Mouse (Mus musculus) adrenal gland, postnatal 4 days (tissue): Measurements from ENCODE around the gene Prdm2. TPM values are rescaled to one million over a fixed set of nuclear protein-coding genes. Genes with fewer than 3 reads are reported as not detected.

Experiments used
- DNase-seq, 2 experiments: peaks; one replicate each; pipeline ENCODE4 v3.0.0; 2021 to 2022; ENCODE audit warnings: low spot score in 2 of 2, mixed read lengths in 2 of 2
- long read RNA-seq, 2 experiments: library from polyadenylated mRNA; stranded (forward); transcript quantifications; one replicate each; pipeline ENCODE4 v2.0.0; 2021
- total RNA-seq, 2 experiments: library from RNA; stranded (reverse); gene quantifications; 2 replicates each; pipeline ENCODE4 v1.2.3; 2021

Prdm2 gene
- total RNA-seq, result 10 to 100 TPM; 32.1 to 33.9 TPM
- long read RNA-seq, experiment 1, partial matches to known transcripts, result 1 of 5 reads
- long read RNA-seq, experiment 1, other reads (novel, unspliced or antisense), result 4 of 5 reads
- long read RNA-seq, experiment 2, partial matches to known transcripts, result 3 of 6 reads
- long read RNA-seq, experiment 2, other reads (novel, unspliced or antisense), result 3 of 6 reads

DNA sequence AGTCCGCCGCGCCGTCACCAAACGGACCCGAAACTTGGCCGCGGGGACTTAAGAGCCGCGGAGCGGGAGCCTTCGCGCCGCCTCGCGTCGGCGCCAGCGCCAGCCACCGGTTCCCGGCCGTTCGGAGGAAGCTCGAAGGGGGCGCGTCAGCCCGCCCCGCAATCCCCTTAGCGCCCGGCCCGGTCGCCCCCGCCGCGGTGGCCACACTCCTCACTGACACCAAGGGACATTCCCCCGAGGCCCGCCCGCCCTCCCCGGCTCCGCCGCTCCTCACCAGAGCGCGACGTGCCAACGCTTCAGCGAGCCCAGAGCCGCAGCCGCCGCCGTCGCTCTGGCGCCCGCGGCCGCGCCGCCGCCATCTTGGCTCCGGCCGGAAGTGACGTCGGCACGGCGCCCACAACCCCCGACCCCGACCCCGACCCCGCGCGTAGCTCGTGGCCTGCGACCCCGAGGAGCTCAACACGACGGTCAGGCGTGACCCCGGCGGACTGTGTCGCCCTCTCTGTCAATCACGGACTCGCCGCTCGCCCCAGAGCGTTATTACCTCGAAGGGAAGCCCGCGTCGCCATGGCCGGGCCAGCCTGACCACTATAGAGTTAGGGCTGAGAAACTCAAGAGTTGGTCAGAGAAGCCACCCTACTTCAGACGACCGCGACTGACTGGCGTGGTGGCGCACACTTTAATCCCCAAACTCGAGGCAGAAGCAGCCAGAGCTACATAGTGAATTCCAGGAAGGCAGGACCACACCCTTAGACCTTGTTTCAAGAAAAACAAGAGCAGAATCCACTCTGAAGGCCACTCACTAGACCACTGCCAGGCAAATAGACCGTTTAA lies at the start of gene Prdm2:
Gene Prdm2 (minus strand): TSS at position 655 of the 834 bp plus-strand sequence.
- DNase-seq, result peak; percentile 38 to 46

DNA sequence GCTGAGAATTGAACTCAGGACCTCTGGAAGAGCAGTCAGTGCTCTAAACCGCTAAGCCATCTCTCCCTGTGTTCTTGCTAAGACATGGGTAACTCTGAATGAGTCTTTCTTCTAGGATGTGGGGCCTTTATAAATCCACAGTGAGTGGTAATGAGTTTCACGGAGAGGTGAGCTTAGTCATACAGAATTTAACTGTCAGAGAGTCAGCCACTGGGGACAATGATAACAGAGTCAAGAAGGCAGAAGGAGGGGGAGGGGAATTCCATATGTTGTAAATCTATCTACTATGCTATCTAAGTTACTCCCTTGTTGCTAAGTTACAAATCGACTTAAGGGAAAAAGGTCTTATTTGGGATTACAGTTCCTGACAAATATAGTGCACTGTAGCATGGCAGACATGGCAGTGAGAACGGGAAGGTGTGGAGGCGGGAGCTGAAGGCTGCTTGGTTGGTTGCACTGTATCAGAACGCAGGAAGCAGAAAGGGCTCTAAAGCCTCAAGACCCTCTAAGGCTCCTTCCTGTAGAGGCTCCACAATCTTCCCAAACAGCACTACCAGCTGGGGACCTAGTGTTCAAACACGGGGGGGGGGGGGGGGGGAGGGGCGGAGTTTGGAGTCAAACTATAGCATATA lies 47.0 kb upstream of the Prdm2 start:
- no peak for DNase-seq

DNA sequence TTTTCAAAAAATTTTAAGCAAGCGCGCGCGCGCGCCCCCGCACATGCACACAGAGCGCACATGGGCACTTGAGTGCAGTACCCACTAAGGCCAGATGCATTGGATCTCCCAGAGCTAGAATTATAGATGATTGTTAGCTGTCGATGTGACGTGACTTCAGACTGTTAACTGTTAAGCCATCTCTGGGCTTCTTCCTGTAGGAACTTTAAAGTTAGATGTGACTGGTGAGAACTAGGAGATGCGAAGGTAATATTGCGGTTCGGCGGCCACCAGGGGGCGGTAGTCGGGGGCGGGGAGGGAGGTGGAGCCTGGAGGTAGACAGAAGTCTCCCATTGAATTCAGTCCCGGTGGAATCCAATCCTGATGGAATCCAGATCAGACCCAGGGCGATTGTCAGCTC lies 45.7 kb upstream of the Prdm2 start:
- peak; percentile 24 to 55 for DNase-seq

DNA sequence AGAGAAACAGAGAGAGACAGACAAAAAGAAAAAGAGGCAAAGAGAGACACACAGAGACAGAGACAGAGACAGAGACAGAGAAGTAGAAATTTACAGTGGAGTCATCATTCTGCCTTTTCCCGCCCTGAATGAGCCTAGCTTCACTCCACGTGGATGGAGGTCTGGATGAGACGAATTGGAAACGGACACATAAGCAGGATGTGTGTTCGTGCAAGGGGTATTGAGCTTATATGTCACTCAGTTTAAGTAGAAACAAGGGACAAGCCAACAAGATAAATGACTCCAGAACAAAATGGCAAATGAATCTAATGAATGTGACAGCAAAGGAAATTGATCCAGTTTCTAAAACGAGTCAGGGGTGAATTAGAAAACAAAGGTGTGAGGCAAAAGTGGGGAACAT lies 45.2 kb upstream of the Prdm2 start:
- DNase-seq, result no peak

DNA sequence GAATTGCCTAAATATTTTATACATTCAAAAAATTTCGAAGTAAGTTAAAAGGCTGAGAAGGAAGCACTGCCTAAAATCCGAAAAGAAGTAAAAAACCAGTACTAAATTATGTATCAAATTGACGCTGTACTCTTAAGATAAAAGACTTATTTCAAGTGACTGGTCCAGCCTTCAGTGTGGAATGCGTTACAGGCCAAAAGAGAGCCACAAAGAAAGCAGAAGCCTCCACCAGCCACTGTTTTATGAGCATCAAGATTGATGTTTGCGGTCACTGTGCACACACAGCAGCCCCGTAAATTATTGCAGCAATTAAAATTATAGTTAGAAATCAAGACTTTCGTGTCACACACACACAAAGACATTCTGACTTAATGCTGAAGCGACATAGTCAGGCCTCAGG lies 42.7 kb upstream of the Prdm2 start:
- no peak for DNase-seq

DNA sequence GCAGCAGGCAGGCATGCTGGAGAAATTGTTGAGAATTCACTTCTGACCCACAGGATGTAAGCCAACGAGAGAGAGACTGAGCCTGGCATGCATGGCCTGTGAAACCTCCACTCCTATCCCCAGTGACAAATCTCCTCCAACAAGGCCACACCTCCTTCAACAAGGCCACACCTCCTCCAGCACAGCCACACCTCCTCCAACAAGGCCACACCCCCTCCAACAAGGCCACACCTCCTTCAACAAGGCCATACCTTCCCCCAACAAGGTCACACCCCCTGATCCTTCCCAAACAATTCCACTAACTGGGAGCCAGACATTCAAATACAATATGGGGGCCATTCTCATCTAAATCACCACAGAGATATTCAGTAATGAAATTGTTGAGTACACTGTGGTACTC lies 40.6 kb upstream of the Prdm2 start:
- DNase-seq, result no peak

DNA sequence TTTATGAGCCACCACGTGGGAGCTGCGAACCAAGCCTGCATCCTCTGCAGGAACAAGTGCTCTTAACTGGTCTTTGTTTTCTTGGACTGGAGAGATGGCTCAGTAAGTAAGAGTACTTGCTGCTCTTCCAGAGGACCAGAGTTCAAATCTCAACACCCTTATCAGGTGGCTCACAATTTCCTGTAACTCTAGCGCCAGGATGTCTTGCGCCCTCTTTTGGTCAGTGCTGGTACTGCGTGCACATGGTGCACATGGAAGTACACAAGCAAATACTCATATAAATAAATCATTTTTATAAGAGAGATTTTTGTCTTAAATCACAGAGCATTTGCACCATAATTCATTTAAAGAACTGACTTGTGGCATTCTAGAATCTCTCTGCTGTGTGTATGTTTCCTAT lies 35.3 kb upstream of the Prdm2 start:
- DNase-seq, result no peak

DNA sequence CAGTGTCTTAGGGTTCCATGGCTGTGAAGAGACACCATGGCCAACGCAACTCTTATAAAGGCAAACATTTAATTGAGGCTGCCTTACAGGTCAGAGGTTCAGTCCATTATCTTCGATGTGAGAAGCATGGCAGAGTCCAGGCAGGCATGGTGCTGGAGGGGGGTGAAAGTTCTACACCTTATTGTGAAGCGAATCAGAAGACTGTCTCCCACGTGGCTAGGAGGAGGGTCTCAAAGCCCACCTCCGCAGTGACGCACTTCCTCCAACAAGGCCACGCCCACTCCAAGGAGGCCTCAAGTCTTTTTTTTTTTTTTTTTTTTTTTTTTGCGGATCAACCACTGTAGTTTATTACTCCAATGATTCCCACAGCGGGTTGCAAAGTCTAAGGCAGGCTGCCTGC lies 28.5 kb upstream of the Prdm2 start:
- no peak for DNase-seq

DNA sequence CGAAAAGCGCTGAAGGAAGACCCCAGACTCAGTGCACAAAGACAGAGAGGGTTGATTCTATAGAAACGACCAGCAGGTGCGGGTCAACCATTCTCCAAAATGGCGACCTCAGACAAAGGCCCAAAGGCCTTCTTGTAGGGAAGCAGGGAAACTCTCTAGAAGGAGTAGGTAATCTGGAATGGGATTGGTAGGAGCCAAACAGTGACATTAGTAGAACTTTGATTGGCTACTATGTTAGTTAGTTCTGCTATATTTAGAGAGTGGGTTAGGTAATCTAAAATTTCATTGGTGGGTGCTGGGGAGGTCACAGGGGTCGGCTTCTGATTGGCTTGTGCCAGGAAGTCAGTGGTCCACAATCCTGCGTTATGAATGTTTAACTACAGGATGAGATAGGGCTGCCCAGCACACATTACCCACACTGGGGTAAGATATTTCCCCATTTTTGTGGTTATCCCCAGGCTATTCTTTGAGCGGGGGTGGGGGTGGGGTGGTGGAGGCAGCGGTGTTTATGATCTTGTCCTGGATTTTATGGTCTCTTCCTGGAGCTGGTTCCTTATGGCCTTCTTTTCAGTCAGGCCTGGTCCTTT lies 26.9 kb upstream of the Prdm2 start:
- DNase-seq, result no peak

DNA sequence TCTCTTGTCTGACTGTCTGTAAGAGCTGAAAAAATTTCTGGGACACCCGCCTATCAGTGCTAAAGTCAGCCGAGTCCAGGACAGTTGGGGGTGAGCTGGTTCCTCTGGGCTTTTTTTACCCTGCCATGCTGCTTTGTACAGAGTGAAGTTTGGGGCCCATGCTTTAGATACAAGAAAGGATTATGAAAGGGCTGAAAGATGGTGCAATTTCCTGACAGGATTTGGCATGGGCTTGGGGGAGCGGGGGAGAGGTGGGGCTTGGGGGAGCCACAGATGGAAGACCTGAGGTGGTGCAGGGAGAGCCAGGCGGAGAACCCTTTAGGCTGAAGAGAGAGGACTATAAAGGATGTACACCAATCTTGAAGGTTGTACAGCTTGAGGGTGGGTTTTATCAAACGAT lies 26.3 kb upstream of the Prdm2 start:
- no peak for DNase-seq

DNA sequence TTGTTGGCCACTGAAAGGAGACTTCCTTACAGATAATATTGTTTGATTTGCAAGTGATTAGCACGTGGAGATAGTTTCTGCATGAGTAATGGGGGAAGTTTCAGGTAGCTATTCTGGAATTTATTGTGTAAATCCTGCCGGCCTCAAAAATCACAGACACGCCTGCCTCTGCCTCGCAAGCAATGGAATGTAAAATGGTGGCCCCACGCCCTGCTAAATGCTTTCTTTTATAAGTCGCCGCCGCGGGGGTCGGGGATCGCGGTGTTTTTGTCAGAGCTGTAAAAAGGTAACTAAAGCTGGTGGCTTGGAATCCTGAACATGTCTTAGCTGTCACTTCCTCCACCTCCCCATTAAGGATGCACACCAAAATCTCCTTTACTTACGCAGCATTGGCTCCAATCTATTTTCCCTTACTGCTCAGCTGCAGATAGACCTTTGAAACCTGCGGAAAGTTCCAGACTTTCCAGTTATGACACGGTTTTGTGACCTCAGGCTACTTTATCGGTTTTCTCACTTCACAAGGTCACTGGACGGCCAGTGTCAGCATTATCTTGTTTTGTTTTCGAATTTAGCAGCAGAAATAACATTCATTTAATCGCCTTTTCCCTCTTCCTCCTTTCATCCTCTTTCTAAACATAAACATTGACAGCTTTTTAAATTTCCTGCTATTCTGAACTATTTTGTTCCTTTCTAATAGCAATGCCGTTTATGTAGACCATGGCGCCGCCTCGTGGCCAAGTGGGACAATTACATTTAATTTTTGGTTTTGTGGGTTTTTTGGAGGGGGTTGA lies 25.6 kb upstream of the Prdm2 start:
- DNase-seq, result no peak

DNA sequence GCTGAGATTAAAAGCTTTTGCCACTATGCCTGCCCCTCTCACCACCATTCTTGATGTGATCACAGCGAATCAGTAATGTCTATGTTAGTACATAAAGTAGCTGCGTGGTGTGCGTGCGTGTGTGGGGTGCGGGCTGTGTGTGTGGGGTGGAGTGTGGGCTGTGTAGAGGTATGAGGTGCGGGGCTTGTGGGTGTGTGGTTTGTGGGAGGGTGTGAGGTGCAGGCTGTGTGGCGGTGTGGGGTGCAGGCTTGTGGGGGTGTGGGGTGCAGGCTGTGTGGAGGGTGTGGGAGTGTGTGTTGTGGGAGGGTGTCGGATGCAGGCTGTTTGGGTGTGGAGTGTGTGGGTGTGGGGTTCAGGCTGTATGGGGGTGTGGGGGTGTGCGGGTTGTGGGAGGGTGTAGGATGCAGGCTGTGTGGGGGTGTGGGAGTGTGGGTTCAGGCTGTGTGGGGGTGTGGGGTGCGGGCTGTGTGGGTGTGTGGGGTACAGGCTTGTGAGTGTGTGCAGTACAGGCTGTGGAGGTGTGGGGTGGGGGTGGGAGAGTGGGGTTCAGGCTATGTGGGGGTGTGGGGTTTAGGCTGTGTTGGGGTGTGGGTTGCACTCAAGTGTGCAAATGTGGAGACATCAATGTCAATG lies 19.1 kb upstream of the Prdm2 start:
- DNase-seq, result no peak

DNA sequence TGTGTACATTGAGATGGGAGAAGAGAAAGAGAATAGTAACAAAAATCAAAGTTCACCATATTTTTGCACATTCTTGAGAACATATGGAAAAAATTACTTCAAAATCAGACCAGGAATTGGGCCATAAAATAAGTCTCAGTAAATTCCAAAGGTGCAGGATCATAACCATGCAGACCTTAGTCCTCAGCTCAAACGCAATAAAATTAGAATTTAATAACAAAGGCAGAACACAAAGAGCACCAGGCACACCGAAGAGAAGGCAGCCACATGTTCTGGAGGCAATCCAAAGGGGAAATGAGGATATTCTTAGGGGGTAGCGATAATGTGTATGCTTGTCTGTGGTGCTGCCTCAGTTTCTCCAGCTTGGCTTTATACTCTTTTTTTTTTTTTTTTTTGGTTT lies 18.3 kb upstream of the Prdm2 start:
- DNase-seq, result no peak

DNA sequence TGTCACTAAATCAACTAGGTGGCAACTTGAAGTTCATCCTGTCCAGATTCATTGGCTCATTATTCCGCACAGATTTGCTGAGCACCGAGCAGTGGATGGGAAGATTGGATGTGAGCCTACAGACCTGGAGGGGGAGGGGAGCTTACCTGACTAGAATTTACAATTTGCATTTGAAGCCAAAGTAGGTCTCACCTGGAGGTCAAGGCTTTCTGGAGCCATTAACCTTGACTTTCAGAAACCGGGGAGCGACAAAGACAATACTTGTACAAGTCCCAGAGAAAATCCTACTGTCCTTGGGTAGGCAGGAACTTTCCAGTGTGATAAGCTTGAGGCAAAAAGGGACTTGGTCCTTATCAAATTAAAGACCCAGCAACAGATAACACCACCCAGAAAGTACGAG lies 15.2 kb upstream of the Prdm2 start:
- DNase-seq, result no peak

DNA sequence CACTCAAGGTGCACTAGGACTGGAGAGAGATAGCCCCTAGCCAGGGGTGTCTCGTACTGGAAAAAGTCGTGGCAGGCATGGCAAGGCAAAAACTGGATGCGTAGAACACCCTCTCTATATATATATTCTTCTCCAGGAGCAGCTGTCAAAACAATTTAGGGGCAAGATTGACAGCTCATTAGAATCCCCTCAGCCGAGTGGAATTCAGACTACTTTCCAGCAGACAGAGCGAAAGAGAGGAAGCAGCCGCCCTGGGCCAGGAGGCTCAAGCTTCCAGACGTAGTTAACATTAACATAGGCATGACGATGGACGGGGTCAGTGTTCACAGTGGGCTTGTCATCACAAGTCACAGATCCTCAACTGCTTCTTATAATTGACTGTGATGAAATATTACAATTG lies 13.1 kb upstream of the Prdm2 start:
- no peak for DNase-seq

DNA sequence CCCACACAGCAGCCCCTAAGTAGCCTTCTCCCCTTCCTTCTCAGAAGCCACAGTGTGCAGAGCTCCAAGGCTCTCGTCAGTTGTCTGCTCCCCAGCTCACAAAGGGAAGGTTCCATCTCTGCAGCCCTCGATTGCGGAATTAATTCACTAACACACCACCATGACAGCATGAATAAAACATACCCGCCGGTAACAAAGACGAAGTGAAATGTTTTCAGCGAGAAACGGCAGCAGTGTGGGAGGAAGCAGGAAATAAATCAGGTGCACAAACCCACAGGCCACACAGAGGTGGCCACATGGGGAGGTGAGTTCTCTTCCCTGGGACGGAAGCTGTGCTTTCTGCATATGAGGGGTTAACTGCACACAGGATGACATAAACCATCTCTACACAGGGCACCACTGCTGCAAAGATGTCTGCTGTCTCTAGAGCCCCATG lies 6.5 kb upstream of the Prdm2 start:
- no peak for DNase-seq

DNA sequence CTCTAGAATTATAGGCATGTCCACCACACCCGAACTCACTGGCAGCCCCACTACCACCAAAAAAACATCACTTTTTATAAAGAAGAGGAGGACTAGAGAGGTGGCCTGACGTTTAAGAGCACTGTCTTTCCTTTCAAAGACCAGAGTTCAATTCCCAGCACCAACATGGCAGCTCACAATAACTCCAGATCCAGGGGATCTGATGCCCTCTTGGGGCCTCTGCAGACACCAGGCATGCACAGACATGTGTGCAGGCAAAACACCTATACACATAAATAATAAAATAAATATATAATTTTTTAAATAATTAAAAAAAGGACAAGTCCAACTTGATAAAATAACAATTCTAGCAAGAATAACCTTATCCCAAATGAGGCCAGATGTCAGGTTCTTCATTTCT lies 6.1 kb upstream of the Prdm2 start:
- no peak for DNase-seq

DNA sequence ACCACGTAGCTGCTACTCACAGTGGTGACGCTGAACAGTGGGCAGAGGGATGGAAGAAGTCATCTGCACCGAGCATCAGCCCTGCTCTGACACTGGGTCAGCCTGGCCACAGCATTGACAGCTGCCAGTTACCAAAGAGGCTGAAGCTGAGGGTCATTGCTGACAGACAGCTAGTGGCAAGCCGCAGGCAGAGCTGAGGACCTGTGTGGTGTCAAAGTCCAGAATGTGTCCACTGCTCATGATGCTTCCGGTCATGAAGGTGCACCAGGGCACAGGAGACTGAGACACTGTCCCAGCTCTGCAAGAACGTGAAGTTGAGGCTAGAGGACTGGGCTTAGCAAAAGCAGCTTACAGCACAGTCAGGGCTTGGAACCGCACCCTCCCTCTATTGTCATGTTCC lies 4.4 kb upstream of the Prdm2 start:
- no peak for DNase-seq

DNA sequence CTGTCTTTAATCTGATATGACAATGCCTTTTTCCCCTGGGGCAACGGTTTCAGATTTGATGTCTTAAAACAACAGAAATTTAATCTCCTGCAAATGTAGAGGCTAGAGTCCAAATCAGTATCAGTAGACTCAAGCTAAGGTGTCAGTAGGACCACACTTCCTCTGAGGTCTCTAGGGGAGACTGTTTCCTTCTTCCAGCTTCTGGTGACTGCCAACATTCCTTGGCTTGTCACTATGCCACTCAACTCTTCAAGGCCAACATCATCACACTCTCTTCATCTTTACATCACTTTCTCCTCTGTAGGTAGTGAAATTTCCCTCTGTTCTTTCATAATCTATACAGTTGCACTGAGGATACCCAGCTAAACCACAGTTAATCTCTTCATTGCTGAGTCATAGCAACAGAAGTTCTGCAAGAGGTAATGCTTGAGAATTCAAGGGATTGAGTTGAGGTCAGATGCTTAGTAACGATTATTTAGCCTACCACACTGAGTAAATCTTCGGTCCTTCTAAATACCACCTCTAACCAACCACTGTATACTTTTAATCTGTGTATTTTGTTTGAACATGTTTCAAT lies 1.5 kb upstream of the Prdm2 start:
- no peak for DNase-seq

DNA sequence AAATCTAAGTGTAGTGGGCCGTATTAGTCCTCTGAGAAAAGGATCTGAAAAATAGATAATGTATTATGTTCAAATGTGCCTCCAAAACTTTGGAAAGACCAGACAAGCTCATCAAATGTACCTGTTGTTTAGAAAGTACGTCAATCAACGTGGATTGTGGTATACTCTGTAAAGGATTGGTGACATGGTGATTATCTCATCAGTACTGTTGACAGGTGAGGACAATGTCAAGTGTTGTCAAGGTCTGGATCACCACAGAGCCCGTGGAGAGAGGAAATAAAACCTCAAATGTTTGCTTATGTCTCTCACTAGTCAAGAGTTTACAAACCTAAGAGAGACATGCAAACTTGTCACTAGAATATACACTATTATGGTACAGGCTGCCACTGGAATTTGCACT lies 776 bp upstream of the Prdm2 start:
- DNase-seq, result no peak

DNA sequence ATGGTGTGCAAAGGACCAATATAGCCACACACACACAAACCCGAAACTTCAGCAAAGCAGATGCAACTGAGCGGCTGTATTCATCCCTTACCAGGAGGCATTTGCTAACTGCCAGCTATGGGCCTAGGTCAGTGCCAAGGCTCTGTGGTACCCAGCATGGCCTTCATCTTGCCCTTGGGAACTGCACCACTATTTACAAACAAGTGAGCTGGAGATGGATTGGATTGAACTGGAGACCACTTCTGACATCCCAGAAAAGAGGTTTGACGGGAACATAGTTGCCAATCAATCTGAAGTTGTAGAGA lies 332 bp upstream of the Prdm2 start:
- DNase-seq, result no peak
